Mouse (Mus musculus) left cerebral cortex, adult 11 months (tissue): ENCODE results near the gene Olfr193.
"Not testable (repeated sequence)": the region's sequence is repeated elsewhere in the genome, so short reads cannot be mapped to it uniquely, and the experiment has no call there.

Source experiments
- DNase-seq: peaks from one replicate; pipeline ENCODE4 v3.0.0; 2022; ENCODE audit warnings: low spot score

Olfr193 gene

DNA sequence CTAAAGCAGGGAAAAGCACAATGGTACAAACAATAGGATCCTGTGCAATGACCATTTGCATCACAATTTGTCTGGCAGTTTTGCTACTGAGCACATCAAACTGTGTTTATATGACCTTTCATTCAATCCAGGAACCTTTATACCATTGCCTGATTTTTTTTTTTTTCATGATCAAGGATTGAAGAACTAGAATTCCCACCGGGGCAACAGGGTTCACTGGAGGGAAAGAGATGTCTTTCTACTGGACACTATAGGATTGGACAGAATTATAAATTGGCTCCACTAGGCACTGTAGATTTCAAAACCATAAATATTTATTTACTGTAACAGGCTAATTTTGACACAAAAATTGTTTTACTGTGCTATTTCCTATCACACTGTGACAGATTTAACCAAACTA lies at the start of gene Olfr193:
Olfr193 (minus strand) TSS at position 101 of the 400 bp plus-strand sequence.
- DNase-seq: no peak

DNA sequence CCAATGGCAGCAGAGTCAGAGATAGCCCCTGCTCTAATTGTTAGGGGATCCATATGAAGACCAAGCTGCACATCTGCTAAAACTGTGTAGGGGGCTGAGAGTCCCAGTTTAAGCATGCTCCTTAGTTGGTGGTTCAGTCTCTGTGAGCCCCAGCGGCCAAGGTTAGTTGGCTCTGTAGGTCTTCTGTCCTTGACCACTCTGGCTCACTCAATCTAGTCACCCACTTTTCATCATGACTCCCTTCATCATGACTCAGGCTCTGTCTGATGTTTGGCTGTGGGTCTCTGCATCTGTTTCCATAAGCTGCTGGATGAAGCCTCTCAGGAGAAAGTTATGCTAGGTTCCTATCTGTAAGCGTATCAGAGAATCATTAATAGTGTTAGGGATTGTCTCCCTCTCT lies 40.3 kb upstream of the Olfr193 start:
- DNase-seq: no peak

DNA sequence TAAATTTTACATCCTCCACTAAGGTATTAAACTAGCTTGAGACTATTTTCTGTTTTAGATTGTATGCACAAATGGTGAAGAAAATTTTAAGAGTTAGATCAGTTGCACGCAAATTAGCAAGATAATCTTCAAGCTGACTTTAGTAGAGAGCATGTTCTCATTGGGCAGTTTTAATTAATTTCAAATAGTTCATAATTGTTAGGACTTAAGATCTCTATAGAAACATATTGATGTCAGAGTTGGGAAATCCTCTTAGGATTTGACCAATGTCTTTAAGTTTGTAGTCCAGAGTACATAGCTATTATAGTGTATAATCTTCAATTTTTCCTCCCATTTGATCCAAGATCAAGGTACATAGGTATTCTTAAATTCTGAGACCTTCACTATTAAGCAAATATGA lies 35.1 kb upstream of the Olfr193 start, which contains the start of gene Olfr195:
Olfr195 (plus strand) TSS at position 301 of the 400 bp plus-strand sequence.
- no peak for DNase-seq

DNA sequence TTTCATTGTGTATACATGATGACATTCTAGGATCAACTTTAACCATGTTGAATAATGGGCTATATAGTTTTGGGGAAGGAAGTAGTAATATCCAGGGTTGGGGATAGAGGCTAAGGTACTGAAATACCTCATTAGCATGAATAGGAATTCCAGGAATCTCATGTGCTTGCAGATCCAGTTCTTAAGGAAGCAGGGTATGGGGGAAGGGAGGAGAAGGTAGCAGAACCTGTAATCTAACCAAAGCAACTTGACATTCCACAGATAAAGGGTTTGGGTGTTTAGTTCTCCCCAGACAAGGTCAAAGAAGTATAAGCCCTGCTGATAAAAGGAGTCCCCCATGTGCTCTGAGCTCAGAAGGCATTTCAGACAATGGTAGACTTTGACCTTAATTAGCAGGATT lies 29.4 kb upstream of the Olfr193 start:
- no peak for DNase-seq

DNA sequence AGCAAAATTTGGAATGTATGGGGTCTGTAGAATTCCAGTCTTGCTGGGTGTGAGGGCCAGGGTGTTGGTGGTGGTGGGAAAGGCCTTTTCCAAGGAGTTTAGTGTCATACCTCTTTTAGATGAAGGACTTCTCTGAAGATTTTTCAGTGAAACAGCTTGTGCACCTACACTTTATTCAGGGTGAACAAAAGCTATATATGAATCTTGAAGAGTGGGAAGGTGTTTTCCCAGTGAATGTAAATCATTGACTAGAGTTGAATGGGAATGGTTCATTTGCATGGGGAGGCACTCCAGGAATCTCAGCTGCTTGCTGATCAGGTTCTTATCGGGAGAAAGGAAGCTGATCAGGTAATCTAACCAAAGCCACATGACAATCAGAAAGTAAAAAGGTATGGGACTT lies 19.1 kb upstream of the Olfr193 start:
- DNase-seq: no peak

DNA sequence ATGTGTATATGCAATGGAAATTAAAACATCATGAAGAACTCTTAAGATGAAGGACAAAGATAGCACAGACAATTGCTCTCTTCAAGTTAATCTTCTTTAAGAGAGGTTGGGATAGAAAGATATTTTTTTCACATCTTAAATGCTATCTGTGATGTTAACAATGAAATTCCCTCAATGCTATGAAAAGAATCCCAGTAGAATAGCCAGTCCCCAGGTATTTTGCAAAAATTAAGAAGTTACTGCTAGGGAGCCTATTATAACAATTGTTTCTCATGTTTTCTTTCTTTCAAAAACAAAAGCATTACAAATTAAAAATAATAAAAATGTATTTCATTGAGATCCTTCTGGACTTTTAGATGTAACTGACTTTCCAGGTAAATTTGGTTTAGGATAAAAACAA lies 9.3 kb upstream of the Olfr193 start, which contains the start of gene Olfr194:
Olfr194 (minus strand) TSS at position 101 of the 400 bp plus-strand sequence.
- DNase-seq: no peak

DNA sequence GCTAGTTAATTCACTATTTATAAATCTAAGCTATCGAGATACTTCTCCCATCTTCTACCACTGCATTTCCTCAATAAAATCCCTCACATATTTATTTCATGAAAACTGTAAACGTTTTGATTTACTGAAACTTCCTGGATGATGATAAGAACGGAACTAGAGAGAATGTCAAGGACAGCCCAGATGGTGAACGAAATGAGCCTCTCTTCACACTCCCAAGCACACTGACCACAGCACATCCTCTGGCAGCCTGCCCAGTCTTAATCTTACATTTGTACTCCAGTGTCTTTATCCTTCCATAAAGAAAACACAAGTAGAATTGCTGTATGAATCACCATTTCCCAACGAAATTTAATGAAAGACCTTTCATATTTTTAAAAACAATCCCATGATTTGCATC lies 3.2 kb downstream of the Olfr193 start:
- not testable (repeated sequence) for DNase-seq

DNA sequence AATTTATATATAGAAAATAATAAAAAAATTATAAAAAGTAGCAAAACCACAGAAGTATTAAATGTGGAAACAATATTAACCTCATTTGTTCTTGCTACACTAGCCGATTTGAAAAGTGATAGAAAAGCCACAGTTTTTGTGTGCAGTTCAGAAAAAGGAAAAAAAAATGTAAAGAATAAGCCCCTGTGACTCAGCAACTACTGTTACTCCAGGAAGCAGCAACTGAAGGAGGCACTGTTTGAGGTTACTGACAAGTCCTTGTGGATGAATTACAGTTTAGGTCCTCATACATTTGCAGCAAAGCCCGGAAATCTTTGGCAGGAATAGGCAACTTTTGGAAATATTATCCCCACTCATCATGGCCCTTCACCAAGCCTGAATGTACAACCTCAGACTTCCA lies 6.4 kb downstream of the Olfr193 start:
- DNase-seq: no peak

DNA sequence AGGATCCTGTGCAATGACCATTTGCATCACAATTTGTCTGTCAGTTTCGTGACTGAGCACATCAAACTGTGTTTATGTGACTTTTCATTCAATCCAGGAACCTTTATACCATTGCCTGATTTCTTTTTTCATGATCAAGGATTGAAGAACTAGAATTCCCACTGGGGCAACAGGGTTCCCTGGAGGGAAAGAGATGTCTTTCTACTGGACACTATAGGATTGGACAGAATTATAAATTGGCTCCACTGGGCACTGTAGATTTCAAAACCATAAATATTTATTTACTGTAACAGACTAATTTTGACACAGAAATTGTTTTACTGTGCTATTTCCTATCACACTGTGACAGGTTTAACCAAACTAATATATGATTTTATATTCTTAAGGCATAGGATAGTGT lies 22.0 kb downstream of the Olfr193 start, which contains the start of gene Olfr191:
Olfr191 (minus strand) TSS at position 101 of the 400 bp plus-strand sequence.
- DNase-seq: not testable (repeated sequence)

DNA sequence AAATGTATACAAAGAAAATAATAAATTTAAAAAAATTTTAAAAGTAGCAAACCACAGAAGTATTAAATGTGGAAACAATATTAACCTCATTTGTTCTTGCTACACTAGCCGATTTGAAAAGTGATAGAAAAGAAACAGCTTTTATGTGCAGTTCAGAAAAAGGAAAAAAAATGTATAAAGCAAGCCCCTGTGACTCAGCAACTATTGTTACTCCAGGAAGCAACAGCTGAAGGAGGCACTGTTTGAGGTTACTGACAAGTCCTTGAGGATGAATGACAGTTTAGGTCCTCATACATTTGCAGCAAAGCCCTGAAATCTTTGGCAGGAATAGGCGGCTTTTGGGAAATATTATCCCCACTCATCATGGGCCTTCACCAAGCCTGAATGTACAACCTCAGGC lies 30.6 kb downstream of the Olfr193 start:
- DNase-seq: not testable (repeated sequence)

DNA sequence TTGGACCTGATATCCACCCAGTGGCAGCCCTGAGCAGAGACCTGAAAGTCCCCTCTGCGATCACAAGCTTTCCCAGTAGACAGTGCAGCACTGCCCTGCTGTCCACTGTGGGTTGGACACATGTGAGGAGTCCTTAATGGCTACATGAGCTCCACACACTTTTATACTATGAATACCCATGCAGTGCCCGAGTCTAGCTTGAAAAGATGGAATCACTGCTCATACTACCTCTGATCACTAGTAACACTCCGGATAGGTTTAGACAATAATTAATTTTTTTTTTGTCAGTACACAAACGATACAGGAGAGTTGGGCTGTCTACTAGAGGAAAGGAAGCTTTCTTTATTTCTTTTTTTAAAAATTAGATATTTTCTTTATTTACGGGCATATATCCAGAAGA lies 33.8 kb downstream of the Olfr193 start, which contains the start of gene Olfr190:
Olfr190 (minus strand) TSS at position 101 of the 400 bp plus-strand sequence.
- no peak for DNase-seq

DNA sequence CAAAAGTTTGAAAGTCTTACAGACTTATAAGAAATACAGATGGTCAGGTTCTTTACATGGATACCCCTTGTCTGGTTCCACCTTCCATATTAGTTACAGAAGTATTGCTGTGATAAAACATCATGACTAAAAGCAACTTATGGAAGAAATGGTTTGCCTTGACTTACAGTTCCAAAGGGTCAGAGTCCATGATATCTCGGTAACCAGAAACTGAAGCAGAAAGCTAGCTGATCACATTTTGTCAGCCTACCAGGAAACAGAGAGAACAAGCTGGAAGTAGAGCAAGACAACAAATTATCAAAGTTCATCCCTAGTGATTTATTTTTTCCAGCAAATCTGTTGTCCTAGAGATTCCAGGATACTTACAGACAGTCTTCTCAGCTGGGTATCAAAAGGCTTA lies 38.2 kb downstream of the Olfr193 start:
- DNase-seq: no peak

DNA sequence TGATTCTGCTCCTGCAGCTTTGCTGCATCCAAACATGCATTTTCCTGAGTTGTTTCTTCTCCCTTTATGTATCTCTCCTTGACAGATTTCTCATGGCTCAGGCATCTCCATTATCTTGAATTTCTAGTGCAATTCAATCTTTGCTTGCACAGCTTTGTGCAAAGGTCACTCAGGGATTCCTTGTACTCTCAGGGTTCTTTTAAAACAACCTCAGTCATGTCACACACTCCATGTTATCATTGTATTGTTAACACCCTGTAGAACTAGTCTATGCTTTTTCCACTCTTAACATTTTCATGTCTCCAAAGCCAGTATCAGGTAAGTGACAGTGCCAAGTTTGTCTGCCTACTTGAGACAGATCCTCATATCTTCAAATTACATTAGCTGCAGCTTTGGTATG lies 39.9 kb downstream of the Olfr193 start:
- DNase-seq: no peak

DNA sequence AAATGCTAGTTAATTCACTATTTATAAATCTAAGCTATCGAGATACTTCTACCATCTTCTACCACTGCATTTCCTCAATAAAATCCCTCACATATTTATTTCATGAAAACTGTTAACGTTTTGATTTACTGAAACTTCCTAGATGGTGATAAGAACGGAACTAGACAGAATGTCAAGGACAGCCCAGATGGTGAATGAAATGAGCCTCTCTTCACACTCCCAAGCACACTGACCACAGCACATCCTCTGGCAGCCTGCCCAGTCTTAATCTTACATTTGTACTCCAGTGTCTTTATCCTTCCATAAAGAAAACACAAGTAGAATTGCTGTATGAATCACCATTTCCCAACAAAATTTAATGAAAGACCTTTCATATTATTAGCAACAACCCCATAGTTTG lies 49.3 kb downstream of the Olfr193 start:
- DNase-seq: not testable (repeated sequence)
